Mouse (Mus musculus): Measurements from ENCODE around the gene Tmeff1.

DNA sequence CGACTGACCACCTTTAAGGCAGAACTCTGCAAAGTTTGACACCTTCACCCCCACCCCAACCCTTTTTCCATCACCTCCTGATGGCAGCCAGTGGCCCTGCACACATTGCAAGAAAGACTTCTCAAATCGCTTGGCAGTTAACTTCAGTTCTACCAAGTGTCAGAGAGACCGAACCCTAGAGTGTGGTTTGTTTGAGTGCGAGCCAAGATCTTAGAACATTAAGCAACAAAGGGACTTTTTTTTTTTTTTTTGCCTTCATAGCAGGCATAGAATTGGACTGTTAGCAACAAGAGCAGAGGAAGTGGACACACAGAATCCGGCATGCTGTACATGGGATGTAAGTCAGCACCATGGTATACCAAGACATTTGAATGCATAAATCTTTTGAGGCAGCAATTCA lies 35.3 kb upstream of the Tmeff1 start:
- TF ChIP-seq NANOG (IDR thresholded peaks at IDR 0.05; ENCODE audit: borderline replicate concordance, low read length) (no peak), CTCF (conservative IDR thresholded peaks at IDR 0.05; ENCODE audit: low read length) (no peak), POU5F1 (IDR thresholded peaks at IDR 0.05; ENCODE audit: borderline replicate concordance, low read length) (no peak)
